Mouse (Mus musculus): ENCODE measurements around the gene Pask. TPM values are rescaled to one million over a fixed set of nuclear protein-coding genes. Genes with fewer than 3 reads are reported as not detected.
"Not testable (repeated sequence)": the region's sequence is repeated elsewhere in the genome, so short reads cannot be mapped to it uniquely, and the experiment has no call there.

Pask gene
- polyA plus RNA-seq, 1 experiment from 2014 or later: 10.6 TPM

- no peak for ATAC-seq
- H3K9ac ChIP-seq: no peak overlapping the region
- H3K27me3 ChIP-seq (replicated peaks): no peaks in the 10 kb centered on the region
- peaks cover 3% of the 10 kb centered on the region; the same call in 1 of the 2 replicates for H3K36me3 ChIP-seq
- H3K4me3 ChIP-seq (replicated peaks): no peak overlapping the region
- H3K4me2 ChIP-seq (replicated peaks): no peak overlapping the region
- H3K27ac ChIP-seq: no peak overlapping the region
- H3K4me1 ChIP-seq (replicated peaks): no peaks in the 10 kb centered on the region
- no peaks in the 10 kb centered on the region for H3K9me3 ChIP-seq
- WGBS: 78% methylated on average over 2 of the region's 2 CpGs
Observed at GRCm38 (mm10) chr1:93334621-93335020, 8.7 kb downstream of the Pask start.

- Histone ChIP-seq H3K27ac (no peak overlapping the region), H3K4me3 (replicated peaks) (no peak overlapping the region), H3K36me3 (peaks cover 5% of the 10 kb centered on the region; the same call in 1 of the 2 replicates), H3K4me2 (replicated peaks) (no peak overlapping the region), H3K4me1 (replicated peaks) (no peaks in the 10 kb centered on the region), H3K9ac (no peak overlapping the region), H3K27me3 (replicated peaks) (no peaks in the 10 kb centered on the region), H3K9me3 (no peaks in the 10 kb centered on the region)
- no peak for ATAC-seq
- 86% methylated on average over 3 of the region's 3 CpGs for WGBS
Observed at GRCm38 (mm10) chr1:93326446-93326845, 16.8 kb downstream of the Pask start.

- Histone ChIP-seq H3K27me3 (replicated peaks) (no peaks in the 10 kb centered on the region), H3K4me2 (replicated peaks) (no peak overlapping the region), H3K27ac (no peak overlapping the region), H3K36me3 (peaks cover 10% of the 10 kb centered on the region), H3K4me1 (replicated peaks) (no peaks in the 10 kb centered on the region), H3K4me3 (replicated peaks) (no peak overlapping the region), H3K9ac (no peak overlapping the region), H3K9me3 (no peaks in the 10 kb centered on the region)
- WGBS: 95% methylated on average over 6 of the region's 6 CpGs
- no peak for ATAC-seq
Observed at GRCm38 (mm10) chr1:93323973-93324372, 19.3 kb downstream of the Pask start.

GRCm38 (mm10) chr1:93305581-93306337 is 37.5 kb downstream of the Pask start, which contains the start of gene Mterf4:
Mterf4 (minus strand) TSS chr1:93305915.
- 6% methylated on average over 36 of the region's 36 CpGs for WGBS
- H3K9ac ChIP-seq: peak within 1 kb of the TSS; percentile 82
- no peak within 1 kb of the TSS for H3K27ac ChIP-seq
- H3K4me2 ChIP-seq (replicated peaks): peak within 1 kb of the TSS; percentile 65
- peak within 1 kb of the TSS; percentile 79 for H3K4me3 ChIP-seq (replicated peaks)
- peaks cover 3% of the 10 kb centered on the region for H3K4me1 ChIP-seq (replicated peaks)
- peak; percentile 96 for ATAC-seq
- no peaks in the 10 kb centered on the region for H3K27me3 ChIP-seq (replicated peaks)
- H3K9me3 ChIP-seq: no peaks in the 10 kb centered on the region
- 0 out of 2 replicates have a peak, but pooled peaks cover 5% of the 10 kb centered on the region for H3K36me3 ChIP-seq

- ATAC-seq: no peak
- 91% methylated on average over 3 of the region's 3 CpGs for WGBS
- peaks cover 3% of the 10 kb centered on the region for H3K4me1 ChIP-seq (replicated peaks)
- no peak overlapping the region for H3K4me2 ChIP-seq (replicated peaks)
- no peaks in the 10 kb centered on the region for H3K27me3 ChIP-seq (replicated peaks)
- peaks cover 12% of the 10 kb centered on the region; the same call in 1 of the 2 replicates for H3K36me3 ChIP-seq
- no peak overlapping the region for H3K9ac ChIP-seq
- H3K4me3 ChIP-seq (replicated peaks): no peak overlapping the region
- no peak overlapping the region for H3K27ac ChIP-seq
- H3K9me3 ChIP-seq: no peaks in the 10 kb centered on the region
Observed at GRCm38 (mm10) chr1:93300578-93300977, 42.7 kb downstream of the Pask start.

GRCm38 (mm10) chr1:93299791-93300190 is 43.5 kb downstream of the Pask start:
- no peak overlapping the region for H3K9ac ChIP-seq
- WGBS: 66% methylated on average over 4 of the region's 4 CpGs
- no peak overlapping the region for H3K27ac ChIP-seq
- peaks cover 1% of the 10 kb centered on the region for H3K4me1 ChIP-seq (replicated peaks)
- no peaks in the 10 kb centered on the region for H3K9me3 ChIP-seq
- no peak for ATAC-seq
- H3K27me3 ChIP-seq (replicated peaks): no peaks in the 10 kb centered on the region
- H3K4me2 ChIP-seq (replicated peaks): no peak overlapping the region
- peaks cover 12% of the 10 kb centered on the region; the same call in 1 of the 2 replicates for H3K36me3 ChIP-seq
- H3K4me3 ChIP-seq (replicated peaks): no peak overlapping the region

GRCm38 (mm10) chr1:93294491-93294890 is 48.8 kb downstream of the Pask start:
- WGBS: 80% methylated on average over 3 of the region's 3 CpGs

GRCm38 (mm10) chr1:93292006-93292405 is 51.3 kb downstream of the Pask start:
- no peak overlapping the region for H3K9ac ChIP-seq
- H3K36me3 ChIP-seq: peaks cover 4% of the 10 kb centered on the region; the same call in 1 of the 2 replicates
- no peak overlapping the region for H3K4me2 ChIP-seq (replicated peaks)
- H3K27me3 ChIP-seq (replicated peaks): no peaks in the 10 kb centered on the region
- no peak for ATAC-seq
- 76% methylated on average over 8 of the region's 8 CpGs for WGBS
- H3K4me3 ChIP-seq (replicated peaks): no peak overlapping the region
- no peaks in the 10 kb centered on the region for H3K9me3 ChIP-seq
- no peaks in the 10 kb centered on the region for H3K4me1 ChIP-seq (replicated peaks)
- H3K27ac ChIP-seq: no peak overlapping the region

More at GRCm38 (mm10) chr1:93294491-93294890, 48.8 kb downstream of the Pask start:
- not testable (repeated sequence) for ATAC-seq; H3K9ac ChIP-seq; H3K4me2 ChIP-seq (replicated peaks); H3K4me3 ChIP-seq (replicated peaks); H3K27ac ChIP-seq; H3K36me3 ChIP-seq; H3K9me3 ChIP-seq; H3K4me1 ChIP-seq (replicated peaks); H3K27me3 ChIP-seq (replicated peaks)

GRCm38 (mm10) chr1:93291591-93291990 is 51.7 kb downstream of the Pask start:
- no peak overlapping the region for H3K9ac ChIP-seq
- ATAC-seq: no peak

GRCm38 (mm10) chr1:93290956-93291355 is 52.3 kb downstream of the Pask start:
- H3K4me3 ChIP-seq (replicated peaks): no peak overlapping the region
- no peaks in the 10 kb centered on the region for H3K9me3 ChIP-seq
- H3K9ac ChIP-seq: no peak overlapping the region
- no peak overlapping the region for H3K27ac ChIP-seq
- H3K36me3 ChIP-seq: no peaks in the 10 kb centered on the region
- no peaks in the 10 kb centered on the region for H3K27me3 ChIP-seq (replicated peaks)
- ATAC-seq: no peak
- 83% methylated on average over 4 of the region's 4 CpGs for WGBS
- no peaks in the 10 kb centered on the region for H3K4me1 ChIP-seq (replicated peaks)
- H3K4me2 ChIP-seq (replicated peaks): no peak overlapping the region

More at GRCm38 (mm10) chr1:93291591-93291990, 51.7 kb downstream of the Pask start:
- Histone ChIP-seq H3K4me1 (replicated peaks) (no peaks in the 10 kb centered on the region), H3K9me3 (no peaks in the 10 kb centered on the region), H3K27me3 (replicated peaks) (no peaks in the 10 kb centered on the region), H3K36me3 (peaks cover 2% of the 10 kb centered on the region; the same call in 1 of the 2 replicates), H3K4me2 (replicated peaks) (no peak overlapping the region), H3K4me3 (replicated peaks) (no peak overlapping the region), H3K27ac (no peak overlapping the region)
- 89% methylated on average over 1 of the region's 1 CpGs for WGBS

- H3K27me3 ChIP-seq (replicated peaks): no peaks in the 10 kb centered on the region
- no peaks in the 10 kb centered on the region for H3K4me1 ChIP-seq (replicated peaks)
- no peak overlapping the region for H3K27ac ChIP-seq
- H3K9ac ChIP-seq: no peak overlapping the region
- H3K36me3 ChIP-seq: no peaks in the 10 kb centered on the region
- WGBS: 51% methylated on average over 3 of the region's 3 CpGs
- no peak overlapping the region for H3K4me3 ChIP-seq (replicated peaks)
- no peak overlapping the region for H3K4me2 ChIP-seq (replicated peaks)
- ATAC-seq: no peak
- no peaks in the 10 kb centered on the region for H3K9me3 ChIP-seq
Observed at GRCm38 (mm10) chr1:93289678-93290214, 53.5 kb downstream of the Pask start.

- Histone ChIP-seq H3K4me2 (replicated peaks) (no peak overlapping the region), H3K27ac (no peak overlapping the region), H3K36me3 (no peaks in the 10 kb centered on the region), H3K9ac (no peak overlapping the region), H3K9me3 (no peaks in the 10 kb centered on the region), H3K4me3 (replicated peaks) (no peak overlapping the region), H3K27me3 (replicated peaks) (no peaks in the 10 kb centered on the region), H3K4me1 (replicated peaks) (no peaks in the 10 kb centered on the region)
- no peak for ATAC-seq
- WGBS: 70% methylated on average over 7 of the region's 7 CpGs
Observed at GRCm38 (mm10) chr1:93277041-93277440, 66.2 kb downstream of the Pask start.
